Mouse (Mus musculus): ENCODE data around the gene Egf. TPM values are rescaled to one million over a fixed set of nuclear protein-coding genes. Genes with fewer than 3 reads are reported as not detected.

The Egf gene
- polyA plus RNA-seq, 1 experiment from 2014 or later, result 1.3 TPM

DNA sequence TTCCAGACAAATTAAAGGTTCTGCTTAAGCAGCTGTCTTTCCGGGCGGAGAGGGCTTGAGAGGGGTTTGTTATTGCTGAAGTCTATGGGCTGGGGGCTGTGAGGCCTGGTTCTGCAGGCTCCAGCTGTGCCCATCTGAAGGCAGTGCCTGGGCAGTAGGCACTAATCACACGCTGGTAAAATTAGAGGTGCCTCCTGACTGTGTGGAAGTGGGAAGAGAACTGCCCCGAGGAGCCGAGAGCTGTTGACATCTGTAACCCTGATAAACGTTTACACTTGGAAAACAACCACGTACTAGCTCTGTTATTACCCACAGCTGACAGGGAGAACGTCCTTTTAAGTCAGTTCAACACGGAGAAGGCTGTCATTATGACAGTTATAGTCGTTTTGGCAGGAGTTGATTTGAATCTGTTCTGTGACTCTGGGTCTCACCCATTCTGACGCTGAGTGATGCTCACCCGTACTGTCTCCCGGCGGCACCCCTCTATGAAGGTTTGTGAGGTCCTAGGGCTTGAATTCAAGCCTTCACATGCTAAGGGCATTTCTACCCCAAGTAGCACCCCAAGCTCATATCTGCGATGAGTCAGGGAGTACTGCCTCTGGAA, 40.5 kb downstream of the Egf start:
- Histone ChIP-seq H3K36me3 (peaks cover 3% of the 10 kb centered on the region; the same call in 1 of the 2 replicates), H3K4me2 (no peak overlapping the region), H3K9me3 (no peaks in the 10 kb centered on the region), H3K4me1 (no peaks in the 10 kb centered on the region), H3K9ac (no peak overlapping the region), H3K4me3 (no peak overlapping the region), H3K27me3 (no peaks in the 10 kb centered on the region), H3K27ac (no peak overlapping the region)
- 64% methylated on average over 15 of the region's 15 CpGs for WGBS
- no peak for ATAC-seq (ENCODE audit: insufficient number of reproducible peaks, insufficient read depth, low FRiP score, low TSS enrichment, low read depth)

DNA sequence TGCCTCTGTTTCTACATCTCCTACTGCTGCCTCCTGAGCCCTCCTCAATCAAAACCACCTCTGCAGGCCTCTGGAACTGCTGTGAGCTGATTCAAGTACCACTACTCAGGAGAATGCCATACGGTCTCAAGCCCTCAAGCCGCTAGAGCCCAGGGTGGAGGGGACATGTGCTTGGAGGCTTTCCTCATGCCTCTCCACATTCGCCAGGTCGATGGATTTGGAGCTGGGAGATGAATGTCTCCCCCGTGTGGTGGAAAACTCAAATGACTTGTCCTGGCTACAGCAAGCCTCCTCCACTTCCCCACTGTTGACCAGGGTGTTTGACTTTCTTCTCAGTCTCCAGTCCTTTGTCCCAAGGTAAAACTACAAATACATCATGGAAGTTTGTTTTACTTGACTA, 47.0 kb downstream of the Egf start:
- 16% methylated on average over 5 of the region's 5 CpGs for WGBS
- Histone ChIP-seq H3K9ac (no peak overlapping the region), H3K4me2 (no peak overlapping the region), H3K27ac (no peak overlapping the region), H3K4me1 (no peaks in the 10 kb centered on the region), H3K9me3 (no peaks in the 10 kb centered on the region), H3K4me3 (no peak overlapping the region), H3K36me3 (0 out of 2 replicates have a peak, but pooled peaks cover under 1% of the 10 kb centered on the region), H3K27me3 (no peaks in the 10 kb centered on the region)
- no peak for ATAC-seq (ENCODE audit: insufficient number of reproducible peaks, insufficient read depth, low FRiP score, low TSS enrichment, low read depth)

DNA sequence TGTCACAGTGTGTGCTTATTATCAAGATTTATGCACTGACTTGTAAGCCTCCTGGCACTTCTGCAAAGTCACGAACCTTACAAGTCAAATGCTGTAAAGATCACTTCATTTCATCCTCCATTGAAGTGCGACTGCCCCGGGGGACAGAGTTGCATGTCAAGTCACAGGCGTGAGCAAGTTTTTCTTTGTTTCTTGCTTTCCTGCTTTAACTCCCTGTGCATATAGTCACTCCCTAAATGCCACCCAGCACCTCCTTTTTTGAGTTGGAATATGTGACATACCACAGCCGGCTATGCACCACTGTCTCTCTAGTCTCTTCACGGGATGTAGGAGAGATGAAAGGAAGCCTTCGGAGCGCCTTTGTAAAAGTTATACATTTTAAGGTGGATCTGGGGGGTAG, 56.2 kb downstream of the Egf start:
- 66% methylated on average over 8 of the region's 8 CpGs for WGBS
- H3K9me3 ChIP-seq, result no peaks in the 10 kb centered on the region
- no peak overlapping the region for H3K4me2 ChIP-seq
- H3K27me3 ChIP-seq, result no peaks in the 10 kb centered on the region
- H3K9ac ChIP-seq, result no peak overlapping the region
- H3K27ac ChIP-seq, result no peak overlapping the region
- ATAC-seq (ENCODE audit: insufficient number of reproducible peaks, insufficient read depth, low FRiP score, low TSS enrichment, low read depth), result no peak
- no peaks in the 10 kb centered on the region for H3K4me1 ChIP-seq
- H3K4me3 ChIP-seq, result no peak overlapping the region
- 0 out of 2 replicates have a peak, but pooled peaks cover 3% of the 10 kb centered on the region for H3K36me3 ChIP-seq

DNA sequence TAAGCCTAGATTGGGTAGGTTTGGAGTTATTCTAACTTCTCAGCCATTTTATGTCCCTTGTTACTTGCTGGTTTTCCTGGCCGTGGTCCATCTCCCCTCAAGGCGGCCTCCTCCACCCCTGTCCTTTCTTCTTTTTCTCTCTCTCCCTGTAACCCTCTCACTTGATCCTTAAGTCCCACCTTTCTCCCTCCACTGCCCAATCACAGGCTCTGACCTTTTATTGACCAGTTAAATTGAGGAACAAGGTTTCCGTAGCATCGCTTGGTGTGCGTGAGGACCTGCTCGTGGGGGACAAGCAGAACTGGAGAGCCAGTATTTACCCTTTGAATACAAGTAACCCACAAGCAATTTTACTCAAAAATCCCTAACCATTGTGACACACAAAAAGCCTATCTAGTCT, 56.8 kb downstream of the Egf start:
- Histone ChIP-seq H3K36me3 (0 out of 2 replicates have a peak, but pooled peaks cover 3% of the 10 kb centered on the region), H3K4me3 (no peak overlapping the region), H3K4me1 (no peaks in the 10 kb centered on the region), H3K9ac (no peak overlapping the region), H3K9me3 (no peaks in the 10 kb centered on the region), H3K4me2 (no peak overlapping the region), H3K27me3 (no peaks in the 10 kb centered on the region), H3K27ac (no peak overlapping the region)
- ATAC-seq (ENCODE audit: insufficient number of reproducible peaks, insufficient read depth, low FRiP score, low TSS enrichment, low read depth), result no peak
- WGBS, result 67% methylated on average over 6 of the region's 6 CpGs

- no peak for ATAC-seq (ENCODE audit: insufficient number of reproducible peaks, insufficient read depth, low FRiP score, low TSS enrichment, low read depth)
- WGBS, result 75% methylated on average over 10 of the region's 10 CpGs
- H3K27ac ChIP-seq, result no peak overlapping the region
- no peak overlapping the region for H3K9ac ChIP-seq
- H3K4me3 ChIP-seq, result no peak overlapping the region
- no peak overlapping the region for H3K4me2 ChIP-seq
- no peaks in the 10 kb centered on the region for H3K27me3 ChIP-seq
- H3K9me3 ChIP-seq, result no peaks in the 10 kb centered on the region
- H3K36me3 ChIP-seq, result no peaks in the 10 kb centered on the region
- H3K4me1 ChIP-seq, result no peaks in the 10 kb centered on the region
Observed at GRCm38 (mm10) chr3:129697691-129698090, 57.4 kb downstream of the Egf start.

DNA sequence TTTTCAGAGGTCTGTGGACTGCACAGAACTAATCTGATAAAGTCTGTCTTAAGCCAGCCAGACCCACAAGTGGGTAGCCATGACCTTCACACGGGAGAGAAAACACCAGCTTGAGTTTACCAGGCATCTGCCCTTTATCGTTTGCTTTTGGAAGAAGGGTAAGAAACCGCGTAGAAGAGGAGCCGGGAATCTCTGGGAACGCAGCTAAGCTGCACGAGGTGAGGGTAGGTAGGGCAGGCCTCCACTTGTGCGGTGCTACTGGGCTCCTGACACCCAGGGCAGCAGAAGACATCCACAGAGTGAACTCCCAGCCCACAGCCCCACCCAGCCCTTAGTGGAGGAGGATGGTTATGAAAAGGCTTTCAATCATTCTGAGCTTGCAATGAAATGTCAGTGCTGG, 59.2 kb downstream of the Egf start:
- H3K36me3 ChIP-seq, result no peaks in the 10 kb centered on the region
- no peak for ATAC-seq (ENCODE audit: insufficient number of reproducible peaks, insufficient read depth, low FRiP score, low TSS enrichment, low read depth)
- H3K27ac ChIP-seq, result no peak overlapping the region
- no peaks in the 10 kb centered on the region for H3K4me1 ChIP-seq
- H3K9ac ChIP-seq, result no peak overlapping the region
- H3K4me3 ChIP-seq, result no peak overlapping the region
- no peak overlapping the region for H3K4me2 ChIP-seq
- no peaks in the 10 kb centered on the region for H3K27me3 ChIP-seq
- 82% methylated on average over 8 of the region's 8 CpGs for WGBS
- no peaks in the 10 kb centered on the region for H3K9me3 ChIP-seq

- H3K27me3 ChIP-seq, result no peaks in the 10 kb centered on the region
- H3K4me1 ChIP-seq, result no peaks in the 10 kb centered on the region
- no peaks in the 10 kb centered on the region for H3K36me3 ChIP-seq
- no peak for ATAC-seq (ENCODE audit: insufficient number of reproducible peaks, insufficient read depth, low FRiP score, low TSS enrichment, low read depth)
- no peak overlapping the region for H3K4me3 ChIP-seq
- WGBS, result 67% methylated on average over 4 of the region's 4 CpGs
- H3K27ac ChIP-seq, result no peak overlapping the region
- H3K9ac ChIP-seq, result no peak overlapping the region
- no peak overlapping the region for H3K4me2 ChIP-seq
- H3K9me3 ChIP-seq, result no peaks in the 10 kb centered on the region
Observed at GRCm38 (mm10) chr3:129693581-129693980, 61.5 kb downstream of the Egf start.

DNA sequence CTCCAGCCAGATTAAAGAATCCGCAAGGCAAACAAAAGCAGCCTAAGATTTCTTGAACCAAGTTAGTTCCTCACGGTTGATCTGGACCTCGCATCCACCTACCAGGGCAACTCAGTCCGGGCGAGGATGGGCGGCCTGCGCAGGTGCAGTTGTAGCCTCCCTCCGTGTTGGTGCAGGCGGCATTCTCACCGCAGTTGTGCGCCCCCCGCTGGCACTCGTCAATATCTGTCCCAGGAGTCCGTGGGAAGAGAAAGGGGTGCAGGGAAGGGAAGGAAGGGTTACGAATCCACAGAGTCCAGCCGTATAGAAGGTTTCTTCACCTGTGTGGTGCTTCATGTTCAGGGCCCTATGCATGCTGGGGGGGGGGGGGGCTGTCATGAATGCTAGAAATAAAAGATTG, 62.3 kb downstream of the Egf start:
- H3K4me2 ChIP-seq, result no peak overlapping the region
- H3K27ac ChIP-seq, result no peak overlapping the region
- no peaks in the 10 kb centered on the region for H3K9me3 ChIP-seq
- H3K27me3 ChIP-seq, result no peaks in the 10 kb centered on the region
- ATAC-seq (ENCODE audit: insufficient number of reproducible peaks, insufficient read depth, low FRiP score, low TSS enrichment, low read depth), result no peak
- no peaks in the 10 kb centered on the region for H3K36me3 ChIP-seq
- 66% methylated on average over 16 of the region's 16 CpGs for WGBS
- H3K4me1 ChIP-seq, result no peaks in the 10 kb centered on the region
- H3K9ac ChIP-seq, result no peak overlapping the region
- no peak overlapping the region for H3K4me3 ChIP-seq

DNA sequence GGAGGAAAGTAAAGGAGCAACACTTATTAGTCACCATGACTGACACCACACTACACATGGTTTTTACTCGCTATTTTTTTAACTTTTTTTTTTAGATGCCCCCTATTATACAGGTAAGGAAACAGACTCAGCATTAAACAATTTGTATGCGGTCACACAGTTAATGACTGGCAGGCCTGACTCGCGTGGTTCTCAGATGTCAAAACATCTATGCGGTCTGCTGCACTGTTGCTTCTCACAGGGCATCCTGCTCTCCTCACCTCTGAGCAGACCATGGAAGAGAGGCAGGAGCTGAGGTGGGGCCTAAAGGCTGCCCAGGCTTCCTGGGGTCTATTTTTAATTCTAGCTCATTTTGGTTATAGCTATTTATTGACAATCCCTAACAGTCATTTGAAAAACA, 67.7 kb downstream of the Egf start:
- Histone ChIP-seq H3K27me3 (no peaks in the 10 kb centered on the region), H3K4me2 (0 out of 2 replicates have a peak overlapping the region, but pooled peaks have one; percentile 7), H3K4me3 (no peak overlapping the region), H3K9ac (no peak overlapping the region), H3K4me1 (no peaks in the 10 kb centered on the region), H3K36me3 (no peaks in the 10 kb centered on the region), H3K27ac (no peak overlapping the region), H3K9me3 (no peaks in the 10 kb centered on the region)
- no peak for ATAC-seq (ENCODE audit: insufficient number of reproducible peaks, insufficient read depth, low FRiP score, low TSS enrichment, low read depth)
- 43% methylated on average over 5 of the region's 5 CpGs for WGBS

DNA sequence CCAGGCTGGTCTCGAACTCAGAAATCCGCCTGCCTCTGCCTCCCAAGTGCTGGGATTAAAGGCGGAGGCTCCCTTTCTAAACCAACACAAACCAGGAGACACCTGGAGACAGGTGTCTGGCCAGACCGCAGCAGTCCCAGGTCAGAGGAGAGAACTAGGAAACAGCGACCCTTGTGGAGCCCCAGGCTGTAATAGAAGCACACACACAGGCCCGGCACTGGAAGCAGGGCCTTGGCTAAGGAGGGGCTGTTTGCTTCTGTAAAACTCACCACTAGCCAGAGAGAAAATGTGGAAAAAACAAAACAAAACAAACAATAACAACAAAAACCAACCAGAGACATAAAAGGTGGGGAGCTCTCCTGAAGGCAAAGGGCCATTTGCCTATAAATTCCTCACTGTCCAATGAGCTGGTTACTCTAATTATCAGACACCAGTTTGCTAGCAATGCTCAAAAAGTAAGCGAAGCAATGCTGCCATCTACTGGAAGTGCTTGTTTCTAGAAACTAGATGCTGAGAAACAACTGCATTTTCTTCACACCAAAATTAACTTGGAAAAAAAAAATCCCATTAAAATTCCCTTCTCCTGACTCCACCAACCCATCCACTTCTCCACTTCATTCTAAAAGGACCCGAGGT, 68.3 kb downstream of the Egf start:
- Histone ChIP-seq H3K4me2 (0 out of 2 replicates have a peak overlapping the region, but pooled peaks have one; percentile 7), H3K27me3 (no peaks in the 10 kb centered on the region), H3K4me1 (no peaks in the 10 kb centered on the region), H3K9ac (no peak overlapping the region), H3K4me3 (no peak overlapping the region), H3K36me3 (no peaks in the 10 kb centered on the region), H3K27ac (no peak overlapping the region), H3K9me3 (no peaks in the 10 kb centered on the region)
- 46% methylated on average over 8 of the region's 8 CpGs for WGBS
- ATAC-seq (ENCODE audit: insufficient number of reproducible peaks, insufficient read depth, low FRiP score, low TSS enrichment, low read depth), result no peak

GRCm38 (mm10) chr3:129686196-129686595, 68.9 kb downstream of the Egf start:
- no peak overlapping the region for H3K4me3 ChIP-seq
- H3K9ac ChIP-seq, result no peak overlapping the region
- no peaks in the 10 kb centered on the region for H3K27me3 ChIP-seq
- H3K36me3 ChIP-seq, result no peaks in the 10 kb centered on the region
- ATAC-seq (ENCODE audit: insufficient number of reproducible peaks, insufficient read depth, low FRiP score, low TSS enrichment, low read depth), result no peak
- H3K9me3 ChIP-seq, result no peaks in the 10 kb centered on the region
- no peak overlapping the region for H3K4me2 ChIP-seq
- 80% methylated on average over 12 of the region's 12 CpGs for WGBS
- H3K27ac ChIP-seq, result no peak overlapping the region
- H3K4me1 ChIP-seq, result no peaks in the 10 kb centered on the region

DNA sequence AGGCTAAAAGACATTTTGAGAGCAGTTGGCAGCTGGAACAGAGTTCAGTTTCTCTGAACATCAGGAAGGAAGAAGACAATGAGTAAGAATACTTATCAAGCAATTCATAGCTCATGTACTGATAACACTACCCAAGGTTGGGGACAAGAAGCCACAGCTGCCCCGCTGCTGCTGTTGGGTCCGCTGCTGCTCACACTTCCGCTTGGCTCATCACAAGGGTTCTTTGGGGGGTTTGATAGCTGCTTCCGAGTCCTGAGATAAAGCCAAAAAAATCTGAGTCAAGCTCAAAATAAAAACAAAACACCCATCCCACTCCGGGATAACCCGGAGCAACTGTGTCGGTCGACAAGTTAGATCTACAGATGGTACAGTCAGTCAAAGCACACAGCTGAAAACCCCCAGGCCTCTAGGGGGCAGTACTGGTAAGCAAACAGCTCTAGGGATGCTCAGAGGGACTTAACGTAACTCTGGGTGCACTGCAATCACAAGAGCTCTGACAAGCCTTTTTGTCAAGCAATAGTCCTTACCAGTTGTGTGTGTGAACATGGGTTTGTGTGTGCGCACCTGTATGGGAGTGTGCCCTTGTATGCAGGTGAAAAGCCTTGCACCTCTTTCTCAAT, 71.9 kb downstream of the Egf start:
- H3K27me3 ChIP-seq, result no peaks in the 10 kb centered on the region
- ATAC-seq (ENCODE audit: insufficient number of reproducible peaks, insufficient read depth, low FRiP score, low TSS enrichment, low read depth), result no peak
- no peak overlapping the region for H3K4me2 ChIP-seq
- H3K9me3 ChIP-seq, result no peaks in the 10 kb centered on the region
- 87% methylated on average over 10 of the region's 10 CpGs for WGBS
- no peak overlapping the region for H3K9ac ChIP-seq
- no peak overlapping the region for H3K27ac ChIP-seq
- H3K36me3 ChIP-seq, result no peaks in the 10 kb centered on the region
- no peak overlapping the region for H3K4me3 ChIP-seq
- peaks cover 3% of the 10 kb centered on the region; the same call in 1 of the 2 replicates for H3K4me1 ChIP-seq
